Mouse (Mus musculus): Measurements from ENCODE around the gene Zfp953. TPM values are rescaled to one million over a fixed set of nuclear protein-coding genes. Genes with fewer than 3 reads are reported as not detected.
"Not testable (repeated sequence)": the region's sequence is repeated elsewhere in the genome, so short reads cannot be mapped to it uniquely, and the experiment has no call there.

Zfp953 gene
- polyA plus RNA-seq (2014; fragmentation: Nextera tagmentation; extraction: Ambion mirVana) = 1.1 and 1.3 TPM in 2 replicates

DNA sequence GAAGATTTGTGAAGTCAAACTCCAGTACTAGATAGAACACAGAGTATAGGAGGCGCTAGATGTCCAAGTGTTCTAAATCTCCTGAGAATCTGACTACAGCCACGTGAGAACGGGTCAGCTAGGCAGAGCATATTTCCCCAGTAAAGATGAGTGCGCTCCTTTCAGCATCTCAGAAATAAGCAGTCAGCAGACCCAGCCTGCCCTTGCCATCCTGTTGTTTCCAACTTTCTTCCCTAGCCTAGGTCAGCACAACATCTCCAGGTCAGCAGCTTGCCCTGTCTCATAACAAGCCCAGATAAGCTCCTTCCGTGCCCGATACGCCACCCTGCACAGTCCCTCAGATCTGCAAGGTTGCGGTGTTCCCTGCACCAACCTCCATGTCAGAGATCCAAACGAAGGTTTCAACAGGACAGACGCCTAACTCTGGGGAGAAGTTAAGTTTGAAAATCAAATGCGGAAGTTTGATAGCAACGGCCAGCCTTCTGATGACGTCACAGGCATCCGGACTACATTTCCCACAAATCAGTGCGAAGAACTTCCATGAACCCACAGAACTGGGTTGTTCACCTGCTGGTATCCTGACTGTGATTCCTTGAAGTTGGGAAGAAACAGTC lies at the start of gene Zfp953, which contains the start of gene Gm28044:
Gene Zfp953, minus strand, starts transcription at position 475 of the 614 bp plus-strand sequence.
Gene Gm28044, minus strand, starts transcription at position 406 of the 614 bp plus-strand sequence.
- WGBS (ENCODE audit: insufficient replicate concordance) = 0% methylated on average over 15 of the region's 15 CpGs

DNA sequence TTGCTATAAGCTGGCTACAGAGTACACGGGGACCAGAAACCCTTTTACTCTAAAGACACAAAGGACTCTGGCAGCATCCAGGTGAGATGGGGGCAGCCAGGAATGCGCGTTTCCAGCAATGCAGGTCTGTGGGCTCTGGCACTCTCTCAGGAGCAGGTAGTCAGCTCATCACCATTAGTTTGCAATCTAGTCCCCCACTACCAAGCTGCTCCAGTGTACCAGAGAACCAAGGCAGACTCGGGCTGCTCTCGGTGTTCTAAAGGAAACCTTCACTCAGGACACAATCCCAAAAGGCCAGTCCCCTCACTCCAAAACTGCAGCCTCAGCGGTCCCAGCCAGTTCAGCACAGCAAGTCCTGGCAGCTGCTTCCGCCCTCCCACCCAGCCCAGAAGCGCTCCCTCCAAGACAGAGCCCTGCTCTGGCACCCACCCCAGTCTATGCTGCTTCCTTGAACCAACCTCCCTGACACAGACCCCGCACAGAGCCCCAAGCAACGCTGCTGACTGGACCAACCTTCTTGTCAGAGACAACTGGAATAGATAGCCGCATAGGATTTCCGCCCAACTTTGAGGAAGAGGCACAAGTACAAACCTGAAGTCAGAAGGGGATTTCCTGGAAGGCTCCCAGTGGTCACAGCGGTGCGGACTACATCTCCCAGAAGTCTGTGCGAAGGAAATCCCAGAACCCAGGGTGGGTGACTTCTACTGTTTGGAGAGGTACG lies 38.9 kb upstream of the Zfp953 start, which contains the start of gene Zfp429:
Gene Zfp429, minus strand, starts transcription at position 637 of the 721 bp plus-strand sequence.
- peak within 1 kb of the TSS; percentile 77 for H3K4me3 ChIP-seq (ENCODE audit: low read depth, low read length)
- WGBS (ENCODE audit: insufficient replicate concordance) = 2% methylated on average over 14 of the region's 16 CpGs
- not testable (repeated sequence) for H3K4me1 ChIP-seq (ENCODE audit: control insufficient read depth, insufficient read depth, low read length); H3K27ac ChIP-seq (ENCODE audit: low read depth, low read length); H3K9me3 ChIP-seq (replicated peaks; ENCODE audit: control insufficient read depth, low read length); H3K27me3 ChIP-seq (ENCODE audit: control insufficient read depth, insufficient read depth, low read length); H3K36me3 ChIP-seq (ENCODE audit: control insufficient read depth, insufficient read depth, low read length)
- peak within 1 kb of the TSS; percentile 61 for H3K4me2 ChIP-seq
- peak within 1 kb of the TSS; percentile 73 for H3K9ac ChIP-seq (ENCODE audit: low read depth, low read length)
- ATAC-seq (replicated peaks; ENCODE audit: insufficient number of reproducible peaks, low FRiP score, low TSS enrichment) = peak; percentile 90

More for the DNA sequence above, at the start of gene Zfp953, which contains the start of gene Gm28044:
- Histone ChIP-seq H3K4me2 (peak within 1 kb of the TSS; percentile 74), H3K4me3 (ENCODE audit: low read depth, low read length) (peak within 1 kb of the TSS; percentile 73), H3K36me3 (ENCODE audit: control insufficient read depth, insufficient read depth, low read length) (no peaks in the 10 kb centered on the region), H3K27ac (ENCODE audit: low read depth, low read length) (peak within 1 kb of the TSS; percentile 62), H3K9ac (ENCODE audit: low read depth, low read length) (peak within 1 kb of the TSS; percentile 86), H3K27me3 (ENCODE audit: control insufficient read depth, insufficient read depth, low read length) (no peaks in the 10 kb centered on the region), H3K9me3 (replicated peaks; ENCODE audit: control insufficient read depth, low read length) (no peaks in the 10 kb centered on the region), H3K4me1 (ENCODE audit: control insufficient read depth, insufficient read depth, low read length) (no peaks in the 10 kb centered on the region)
- ATAC-seq (replicated peaks; ENCODE audit: insufficient number of reproducible peaks, low FRiP score, low TSS enrichment) = peak; percentile 80

DNA sequence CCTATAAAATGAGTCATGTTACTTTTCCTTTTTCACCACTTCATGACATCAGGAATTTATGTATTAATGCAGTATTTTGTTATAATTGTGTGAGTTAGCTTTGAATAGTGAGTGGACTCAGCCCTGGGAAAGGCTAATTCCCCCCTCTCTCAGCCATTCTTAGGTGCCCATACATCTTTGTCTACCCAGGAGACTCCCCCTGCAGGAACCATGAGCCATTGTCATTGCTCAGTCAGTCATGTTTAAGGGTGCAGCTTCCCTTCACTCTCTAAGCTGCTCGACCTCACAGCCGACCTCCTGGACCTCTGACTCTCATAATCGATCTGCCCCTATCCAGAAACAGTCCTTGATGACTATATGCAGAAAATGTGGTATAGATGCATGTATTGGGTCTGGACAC lies 15.8 kb upstream of the Zfp953 start:
- not testable (repeated sequence) for H3K4me1 ChIP-seq (ENCODE audit: control insufficient read depth, insufficient read depth, low read length); H3K27ac ChIP-seq (ENCODE audit: low read depth, low read length); H3K9ac ChIP-seq (ENCODE audit: low read depth, low read length); H3K4me3 ChIP-seq (ENCODE audit: low read depth, low read length); ATAC-seq (replicated peaks; ENCODE audit: insufficient number of reproducible peaks, low FRiP score, low TSS enrichment); H3K36me3 ChIP-seq (ENCODE audit: control insufficient read depth, insufficient read depth, low read length); H3K4me2 ChIP-seq; H3K9me3 ChIP-seq (replicated peaks; ENCODE audit: control insufficient read depth, low read length); H3K27me3 ChIP-seq (ENCODE audit: control insufficient read depth, insufficient read depth, low read length)
- 79% methylated on average over 3 of the region's 3 CpGs for WGBS (ENCODE audit: insufficient replicate concordance)

GRCm38 (mm10) chr13:67375050-67375911 lies 14.9 kb upstream of the Zfp953 start, which contains the start of the genes Gm28041 and Zfp456:
Gm28041 (minus strand) TSS chr13:67375733.
Zfp456 (minus strand) TSS chr13:67375810.
- ATAC-seq (replicated peaks; ENCODE audit: insufficient number of reproducible peaks, low FRiP score, low TSS enrichment) = peak; percentile 88

DNA sequence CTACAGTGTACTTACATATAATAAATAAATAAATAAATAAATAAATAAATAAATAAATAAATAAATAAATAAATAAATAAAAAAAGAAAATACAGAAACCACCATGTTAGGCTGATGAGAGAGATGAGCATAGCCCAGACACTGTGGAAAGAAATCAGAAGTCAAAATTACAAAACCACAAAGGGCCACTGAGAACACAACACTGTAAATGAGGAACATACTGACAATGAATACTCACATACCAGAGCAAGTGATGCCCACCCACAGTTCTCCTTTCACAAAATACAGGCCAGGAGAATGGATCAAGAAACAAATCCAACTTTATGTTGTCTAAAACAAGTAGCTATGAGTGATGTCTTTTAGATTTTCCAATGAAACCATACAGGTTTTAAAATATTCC lies 8.6 kb downstream of the Zfp953 start:
- Histone ChIP-seq H3K9ac (ENCODE audit: low read depth, low read length) (no peak overlapping the region), H3K36me3 (ENCODE audit: control insufficient read depth, insufficient read depth, low read length) (no peaks in the 10 kb centered on the region), H3K9me3 (replicated peaks; ENCODE audit: control insufficient read depth, low read length) (no peaks in the 10 kb centered on the region), H3K4me3 (ENCODE audit: low read depth, low read length) (no peak overlapping the region), H3K4me1 (ENCODE audit: control insufficient read depth, insufficient read depth, low read length) (no peaks in the 10 kb centered on the region), H3K4me2 (no peak overlapping the region), H3K27me3 (ENCODE audit: control insufficient read depth, insufficient read depth, low read length) (no peaks in the 10 kb centered on the region), H3K27ac (ENCODE audit: low read depth, low read length) (no peak overlapping the region)
- no peak for ATAC-seq (replicated peaks; ENCODE audit: insufficient number of reproducible peaks, low FRiP score, low TSS enrichment)

More at GRCm38 (mm10) chr13:67375050-67375911, 14.9 kb upstream of the Zfp953 start, which contains the start of the genes Gm28041 and Zfp456:
- H3K4me2 ChIP-seq = peak within 1 kb of the TSS; percentile 69
- not testable (repeated sequence) for H3K4me1 ChIP-seq (ENCODE audit: control insufficient read depth, insufficient read depth, low read length); H3K36me3 ChIP-seq (ENCODE audit: control insufficient read depth, insufficient read depth, low read length); H3K27ac ChIP-seq (ENCODE audit: low read depth, low read length); H3K9me3 ChIP-seq (replicated peaks; ENCODE audit: control insufficient read depth, low read length); H3K27me3 ChIP-seq (ENCODE audit: control insufficient read depth, insufficient read depth, low read length)
- 11% methylated on average over 13 of the region's 15 CpGs for WGBS (ENCODE audit: insufficient replicate concordance)
- H3K9ac ChIP-seq (ENCODE audit: low read depth, low read length) = peak within 1 kb of the TSS; percentile 52; the same call in 1 of the 2 replicates
- H3K4me3 ChIP-seq (ENCODE audit: low read depth, low read length) = peak within 1 kb of the TSS; percentile 55

DNA sequence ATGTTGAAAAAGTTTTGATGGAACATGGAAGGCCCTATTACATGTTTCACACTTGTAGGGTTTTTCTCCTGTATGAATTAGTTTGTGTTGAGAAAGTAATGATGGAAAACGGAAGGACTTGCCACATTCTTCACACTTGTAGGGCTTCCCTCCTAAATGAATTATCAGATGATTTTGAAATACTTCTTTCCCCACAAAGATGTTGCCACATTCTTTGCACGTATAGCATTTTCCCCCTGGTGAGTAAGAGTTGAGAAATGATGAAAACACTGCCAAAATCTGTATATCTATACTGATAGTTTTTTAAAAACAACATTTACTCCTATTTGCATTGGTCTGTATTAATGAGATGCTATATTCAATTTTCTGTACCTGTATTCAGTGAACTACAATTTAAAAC lies 17.0 kb downstream of the Zfp953 start:
- H3K4me1 ChIP-seq (ENCODE audit: control insufficient read depth, insufficient read depth, low read length) = no peaks in the 10 kb centered on the region
- H3K36me3 ChIP-seq (ENCODE audit: control insufficient read depth, insufficient read depth, low read length) = peaks cover 4% of the 10 kb centered on the region
- no peak overlapping the region for H3K9ac ChIP-seq (ENCODE audit: low read depth, low read length)
- H3K4me2 ChIP-seq = no peak overlapping the region
- no peaks in the 10 kb centered on the region for H3K9me3 ChIP-seq (replicated peaks; ENCODE audit: control insufficient read depth, low read length)
- H3K4me3 ChIP-seq (ENCODE audit: low read depth, low read length) = no peak overlapping the region
- no peak for ATAC-seq (replicated peaks; ENCODE audit: insufficient number of reproducible peaks, low FRiP score, low TSS enrichment)
- 85% methylated on average over 2 of the region's 2 CpGs for WGBS (ENCODE audit: insufficient replicate concordance)
- no peak overlapping the region for H3K27ac ChIP-seq (ENCODE audit: low read depth, low read length)
- H3K27me3 ChIP-seq (ENCODE audit: control insufficient read depth, insufficient read depth, low read length) = no peaks in the 10 kb centered on the region

DNA sequence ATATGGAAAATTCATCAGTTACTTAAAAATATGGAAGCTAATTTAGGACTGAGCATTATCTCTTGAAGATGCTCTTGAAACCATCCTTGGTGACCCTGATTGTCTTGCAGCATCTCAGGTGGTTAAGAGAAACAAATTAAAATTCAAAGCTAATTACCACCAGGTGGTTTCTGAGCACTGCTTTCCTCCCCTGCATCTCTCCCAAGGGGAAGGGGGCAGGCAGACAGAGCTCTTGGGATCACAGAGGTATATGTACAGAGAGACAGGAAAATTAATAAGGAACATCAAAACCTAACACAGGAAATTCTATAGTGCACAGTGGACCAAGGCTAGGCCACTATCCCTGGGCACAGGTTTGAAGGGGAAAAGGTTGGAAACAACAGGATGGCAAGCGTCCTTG lies 27.5 kb downstream of the Zfp953 start:
- H3K4me2 ChIP-seq = peak overlapping the region; percentile 64

More for the DNA sequence above, 27.5 kb downstream of the Zfp953 start:
- H3K9me3 ChIP-seq (replicated peaks; ENCODE audit: control insufficient read depth, low read length) = no peaks in the 10 kb centered on the region
- H3K9ac ChIP-seq (ENCODE audit: low read depth, low read length) = peak overlapping the region; percentile 69
- no peaks in the 10 kb centered on the region for H3K27me3 ChIP-seq (ENCODE audit: control insufficient read depth, insufficient read depth, low read length)
- H3K4me3 ChIP-seq (ENCODE audit: low read depth, low read length) = peak overlapping the region; percentile 58
- H3K4me1 ChIP-seq (ENCODE audit: control insufficient read depth, insufficient read depth, low read length) = peaks cover 4% of the 10 kb centered on the region
- no peaks in the 10 kb centered on the region for H3K36me3 ChIP-seq (ENCODE audit: control insufficient read depth, insufficient read depth, low read length)
- 0 out of 2 replicates have a peak, but pooled peaks have one; percentile 14 for ATAC-seq (replicated peaks; ENCODE audit: insufficient number of reproducible peaks, low FRiP score, low TSS enrichment)
- no peak overlapping the region for H3K27ac ChIP-seq (ENCODE audit: low read depth, low read length)
- 76% methylated on average over 1 of the region's 1 CpGs for WGBS (ENCODE audit: insufficient replicate concordance)
